Mouse (Mus musculus) limb, embryonic 10.5 days (tissue): ENCODE measurements at regions not wholly inside any gene's neighbourhood (a gene's known extent, or its start where the extent isn't known, plus 50 kb on each side); places are given as distances from the start of the nearest gene placed in this dataset.

ENCODE experiments used
- DNase-seq: peaks from one replicate; pipeline ENCODE4 v3.0.0-alpha.2; 2017; ENCODE audit warnings: low spot score
- H3K27ac ChIP-seq: fragments of 300-500 bp; sonication (generic); 2 replicates; pipeline ENCODE4 v1.5.1; 2016; ENCODE audit warnings: mild to moderate bottlenecking
- H3K27me3 ChIP-seq: fragments of 300-500 bp; sonication (generic); 2 replicates; pipeline ENCODE4 v1.6.1; 2016; ENCODE audit warnings: low read depth, mild to moderate bottlenecking; ENCODE audit not compliant: poor library complexity, severe bottlenecking
- H3K36me3 ChIP-seq: fragments of 300-500 bp; sonication (generic); 2 replicates; pipeline ENCODE4 v1.6.1; 2016; ENCODE audit warnings: mild to moderate bottlenecking, moderate library complexity
- H3K4me1 ChIP-seq: fragments of 300-500 bp; sonication (generic); 2 replicates; pipeline ENCODE4 v1.6.1; 2016
- H3K4me3 ChIP-seq: fragments of 300-500 bp; sonication (generic); 2 replicates; pipeline ENCODE4 v1.5.1; 2016; ENCODE audit warnings: mild to moderate bottlenecking, moderate library complexity
- H3K9me3 ChIP-seq: fragments of 300-500 bp; sonication (generic); replicated peaks from 2 replicates; pipeline ENCODE4 v1.6.1; 2016; ENCODE audit warnings: mild to moderate bottlenecking
- WGBS: fragments of 180-500 bp; shearing (Covaris S2); methylation state at CpG from one replicate; pipeline ENCODE4 v1.1.7; 2016; 5-methylcytosine and 5-hydroxymethylcytosine counted together

GRCm38 (mm10) chr8:109087781-109088180 is 406.0 kb upstream of the Pmfbp1 start:
- Histone ChIP-seq H3K4me3 (no peak overlapping the region), H3K36me3 (no peaks in the 10 kb centered on the region), H3K27ac (no peak overlapping the region), H3K9me3 (no peaks in the 10 kb centered on the region), H3K4me1 (no peaks in the 10 kb centered on the region), H3K27me3 (no peaks in the 10 kb centered on the region)
- 73% methylated on average over 1 of the region's 1 CpGs for WGBS
- DNase-seq = no peak

- Histone ChIP-seq H3K27ac (no peak overlapping the region), H3K4me3 (no peak overlapping the region), H3K27me3 (no peaks in the 10 kb centered on the region), H3K36me3 (no peaks in the 10 kb centered on the region), H3K4me1 (peaks cover under 1% of the 10 kb centered on the region), H3K9me3 (no peaks in the 10 kb centered on the region)
- WGBS = 93% methylated on average over 15 of the region's 15 CpGs
- DNase-seq = no peak
These were observed 394.2 kb upstream of the Pmfbp1 start for GRCm38 (mm10) chr8:109099671-109100070.

GRCm38 (mm10) chr8:109101416-109101815 is 392.4 kb upstream of the Pmfbp1 start:
- no peaks in the 10 kb centered on the region for H3K27me3 ChIP-seq
- no peak for DNase-seq
- WGBS = 94% methylated on average over 5 of the region's 5 CpGs
- H3K36me3 ChIP-seq = no peaks in the 10 kb centered on the region
- no peak overlapping the region for H3K27ac ChIP-seq
- H3K4me1 ChIP-seq = peaks cover 18% of the 10 kb centered on the region
- no peaks in the 10 kb centered on the region for H3K9me3 ChIP-seq
- H3K4me3 ChIP-seq = no peak overlapping the region

- H3K9me3 ChIP-seq = no peaks in the 10 kb centered on the region
- H3K27me3 ChIP-seq = no peaks in the 10 kb centered on the region
- peaks cover 26% of the 10 kb centered on the region for H3K4me1 ChIP-seq
- no peak for DNase-seq
- 57% methylated on average over 6 of the region's 6 CpGs for WGBS
- H3K27ac ChIP-seq = peak overlapping the region; percentile 33; the same call in 1 of the 2 replicates
- no peak overlapping the region for H3K4me3 ChIP-seq
- H3K36me3 ChIP-seq = no peaks in the 10 kb centered on the region
These were observed 389.0 kb upstream of the Pmfbp1 start for GRCm38 (mm10) chr8:109104798-109105326.

GRCm38 (mm10) chr8:109105693-109106092 is 388.1 kb upstream of the Pmfbp1 start:
- no peak for DNase-seq
- Histone ChIP-seq H3K36me3 (no peaks in the 10 kb centered on the region), H3K27me3 (no peaks in the 10 kb centered on the region), H3K9me3 (no peaks in the 10 kb centered on the region), H3K4me3 (no peak overlapping the region), H3K4me1 (peaks cover 26% of the 10 kb centered on the region), H3K27ac (no peak overlapping the region)
- 50% methylated on average over 6 of the region's 6 CpGs for WGBS

- WGBS = 83% methylated on average over 9 of the region's 9 CpGs
- Histone ChIP-seq H3K4me3 (no peak overlapping the region), H3K4me1 (peaks cover 26% of the 10 kb centered on the region), H3K9me3 (no peaks in the 10 kb centered on the region), H3K36me3 (no peaks in the 10 kb centered on the region), H3K27me3 (no peaks in the 10 kb centered on the region), H3K27ac (no peak overlapping the region)
- DNase-seq = no peak
These were observed 386.9 kb upstream of the Pmfbp1 start for GRCm38 (mm10) chr8:109106971-109107370.

GRCm38 (mm10) chr8:109107762-109108161 is 386.1 kb upstream of the Pmfbp1 start:
- DNase-seq = no peak
- Histone ChIP-seq H3K36me3 (no peaks in the 10 kb centered on the region), H3K27me3 (no peaks in the 10 kb centered on the region), H3K4me1 (peaks cover 26% of the 10 kb centered on the region), H3K27ac (no peak overlapping the region), H3K4me3 (no peak overlapping the region), H3K9me3 (no peaks in the 10 kb centered on the region)
- WGBS = 80% methylated on average over 12 of the region's 12 CpGs

GRCm38 (mm10) chr8:109109390-109109789 is 384.4 kb upstream of the Pmfbp1 start:
- 82% methylated on average over 4 of the region's 4 CpGs for WGBS
- H3K4me1 ChIP-seq = peaks cover 26% of the 10 kb centered on the region
- no peaks in the 10 kb centered on the region for H3K36me3 ChIP-seq
- no peak overlapping the region for H3K4me3 ChIP-seq
- no peak for DNase-seq
- H3K27me3 ChIP-seq = no peaks in the 10 kb centered on the region
- H3K9me3 ChIP-seq = no peaks in the 10 kb centered on the region
- no peak overlapping the region for H3K27ac ChIP-seq

- Histone ChIP-seq H3K27me3 (no peaks in the 10 kb centered on the region), H3K4me3 (no peak overlapping the region), H3K36me3 (no peaks in the 10 kb centered on the region), H3K27ac (no peak overlapping the region), H3K4me1 (peaks cover 3% of the 10 kb centered on the region; the same call in 1 of the 2 replicates), H3K9me3 (no peaks in the 10 kb centered on the region)
- no peak for DNase-seq
- 55% methylated on average over 6 of the region's 6 CpGs for WGBS
These were observed 372.1 kb upstream of the Pmfbp1 start for GRCm38 (mm10) chr8:109121776-109122175.

- no peak overlapping the region for H3K4me3 ChIP-seq
- 87% methylated on average over 8 of the region's 8 CpGs for WGBS
- H3K27ac ChIP-seq = no peak overlapping the region
- H3K36me3 ChIP-seq = no peaks in the 10 kb centered on the region
- H3K4me1 ChIP-seq = no peaks in the 10 kb centered on the region
- H3K27me3 ChIP-seq = no peaks in the 10 kb centered on the region
- DNase-seq = no peak
- no peaks in the 10 kb centered on the region for H3K9me3 ChIP-seq
These were observed 351.2 kb upstream of the Pmfbp1 start for GRCm38 (mm10) chr8:109142495-109143158.

GRCm38 (mm10) chr8:109151711-109152110 is 342.1 kb upstream of the Pmfbp1 start:
- Histone ChIP-seq H3K4me3 (no peak overlapping the region), H3K9me3 (peaks cover 6% of the 10 kb centered on the region; the same call in 1 of the 2 replicates), H3K27ac (no peak overlapping the region), H3K27me3 (no peaks in the 10 kb centered on the region), H3K4me1 (peaks cover 30% of the 10 kb centered on the region), H3K36me3 (no peaks in the 10 kb centered on the region)
- 91% methylated on average over 4 of the region's 4 CpGs for WGBS
- DNase-seq = no peak

GRCm38 (mm10) chr8:109155489-109155888 is 338.3 kb upstream of the Pmfbp1 start:
- Histone ChIP-seq H3K9me3 (peaks cover 6% of the 10 kb centered on the region; the same call in 1 of the 2 replicates), H3K36me3 (no peaks in the 10 kb centered on the region), H3K27ac (no peak overlapping the region), H3K4me3 (no peak overlapping the region), H3K27me3 (no peaks in the 10 kb centered on the region), H3K4me1 (peaks cover 30% of the 10 kb centered on the region)
- WGBS = 33% methylated on average over 11 of the region's 11 CpGs
- peak; percentile 43 for DNase-seq

GRCm38 (mm10) chr8:109156016-109156415 is 337.8 kb upstream of the Pmfbp1 start:
- WGBS = 85% methylated on average over 8 of the region's 8 CpGs
- no peaks in the 10 kb centered on the region for H3K36me3 ChIP-seq
- peaks cover 4% of the 10 kb centered on the region; the same call in 1 of the 2 replicates for H3K9me3 ChIP-seq
- no peak for DNase-seq
- H3K27me3 ChIP-seq = no peaks in the 10 kb centered on the region
- no peak overlapping the region for H3K27ac ChIP-seq
- no peak overlapping the region for H3K4me3 ChIP-seq
- H3K4me1 ChIP-seq = peaks cover 30% of the 10 kb centered on the region
